Mouse (Mus musculus): Measurements from ENCODE around the gene Hivep2. TPM values are rescaled to one million over a fixed set of nuclear protein-coding genes. Genes with fewer than 3 reads are reported as not detected.

The Hivep2 gene
- polyA plus RNA-seq (2016; fragmentation: Nextera tagmentation; extraction: Ambion mirVana), result 2.5 and 2.9 TPM in 2 replicates

- Histone ChIP-seq H3K27me3 (peaks cover 44% of the 10 kb centered on the region), H3K4me2 (peak within 1 kb of the TSS; percentile 99), H3K4me3 (replicated peaks) (peak within 1 kb of the TSS; percentile 73), H3K9ac (replicated peaks) (peak within 1 kb of the TSS; percentile 75), H3K36me3 (no peaks in the 10 kb centered on the region), H3K4me1 (replicated peaks) (peaks cover 15% of the 10 kb centered on the region), H3K27ac (peak within 1 kb of the TSS; percentile 85), H3K9me3 (no peaks in the 10 kb centered on the region)
- under 1% methylated on average over 67 of the region's 67 CpGs for WGBS
- peak; percentile 33 for ATAC-seq (ENCODE audit: insufficient number of reproducible peaks, insufficient read depth, low FRiP score, low TSS enrichment, low read depth)
Measured at GRCm38 (mm10) chr10:13965974-13966829, at the start of gene Hivep2. Gene Hivep2, plus strand, starts transcription at chr10:13966075.

GRCm38 (mm10) chr10:13916645-13917342 is 49.1 kb upstream of the Hivep2 start:
- 66% methylated on average over 12 of the region's 12 CpGs for WGBS
- no peak overlapping the region for H3K4me3 ChIP-seq (replicated peaks)

DNA sequence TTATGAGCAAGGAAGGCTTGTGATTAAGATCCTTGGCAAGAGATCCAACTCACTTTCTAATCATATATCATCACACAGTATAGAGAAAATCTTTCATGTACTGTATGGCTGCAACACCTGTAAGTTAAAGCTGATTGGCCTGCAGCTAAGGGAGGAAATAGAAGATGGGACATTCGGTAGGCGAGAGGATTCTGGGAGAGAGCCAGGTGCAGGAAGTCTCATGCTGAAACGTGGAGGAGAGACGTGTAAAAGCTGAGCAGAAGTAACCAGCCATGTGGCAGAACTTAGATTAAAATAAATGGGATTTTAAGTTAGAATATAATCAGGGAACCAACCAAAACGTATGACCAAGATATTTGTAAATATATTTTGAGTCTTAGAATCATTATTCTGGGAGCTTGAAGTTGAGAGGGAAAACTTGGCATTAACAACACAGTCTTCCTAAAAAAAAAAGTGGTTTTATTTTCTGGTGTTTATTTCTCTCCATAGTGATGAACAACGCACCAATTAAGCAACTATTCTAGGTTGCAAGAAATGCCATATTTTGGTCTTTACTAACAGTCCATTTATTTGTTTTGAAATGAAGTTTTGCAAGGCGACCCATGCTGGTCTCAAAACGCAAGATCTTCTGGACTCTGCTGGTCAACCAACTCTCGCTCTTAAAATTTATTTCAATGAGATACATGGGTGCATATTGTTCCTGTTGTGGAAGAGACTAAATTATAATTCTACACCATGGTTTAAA is 44.1 kb upstream of the Hivep2 start:
- Histone ChIP-seq H3K9me3 (no peaks in the 10 kb centered on the region), H3K4me1 (replicated peaks) (0 out of 2 replicates have a peak, but pooled peaks cover 2% of the 10 kb centered on the region), H3K4me2 (no peak overlapping the region), H3K27ac (no peak overlapping the region), H3K27me3 (no peaks in the 10 kb centered on the region), H3K4me3 (replicated peaks) (no peak overlapping the region), H3K9ac (replicated peaks) (no peak overlapping the region), H3K36me3 (no peaks in the 10 kb centered on the region)
- ATAC-seq (ENCODE audit: insufficient number of reproducible peaks, insufficient read depth, low FRiP score, low TSS enrichment, low read depth), result no peak
- WGBS, result 86% methylated on average over 9 of the region's 9 CpGs

More at GRCm38 (mm10) chr10:13916645-13917342, 49.1 kb upstream of the Hivep2 start:
- no peak; the same call in 1 of the 2 replicates for ATAC-seq (ENCODE audit: insufficient number of reproducible peaks, insufficient read depth, low FRiP score, low TSS enrichment, low read depth)
- H3K36me3 ChIP-seq, result no peaks in the 10 kb centered on the region
- no peak overlapping the region for H3K27ac ChIP-seq
- no peaks in the 10 kb centered on the region for H3K27me3 ChIP-seq
- no peaks in the 10 kb centered on the region for H3K9me3 ChIP-seq
- H3K4me2 ChIP-seq, result no peak overlapping the region
- 0 out of 2 replicates have a peak, but pooled peaks cover 4% of the 10 kb centered on the region for H3K4me1 ChIP-seq (replicated peaks)
- no peak overlapping the region for H3K9ac ChIP-seq (replicated peaks)

DNA sequence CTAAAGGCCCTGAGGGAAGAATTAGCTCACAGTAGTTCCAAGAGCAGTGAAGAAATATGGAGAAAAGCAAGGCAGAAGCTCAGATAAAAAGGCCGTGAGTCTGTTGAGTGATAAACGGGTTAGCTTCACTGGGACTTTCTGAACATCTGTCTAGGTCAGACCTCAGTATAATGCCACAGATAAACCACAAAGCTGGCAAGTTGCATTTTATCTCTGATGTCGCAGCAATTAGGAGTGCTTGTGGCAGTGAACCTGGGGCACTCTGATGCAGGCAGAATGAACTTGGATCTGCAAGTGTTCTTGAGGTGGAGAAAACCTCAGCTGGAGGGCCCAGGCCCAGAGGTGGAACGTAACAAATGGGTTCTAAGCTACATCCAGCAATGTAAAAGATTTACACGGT is 36.6 kb upstream of the Hivep2 start:
- H3K4me1 ChIP-seq (replicated peaks), result no peaks in the 10 kb centered on the region
- WGBS, result 79% methylated on average over 5 of the region's 5 CpGs
- H3K4me2 ChIP-seq, result no peak overlapping the region
- H3K27me3 ChIP-seq, result 0 out of 2 replicates have a peak, but pooled peaks cover 4% of the 10 kb centered on the region
- no peak overlapping the region for H3K27ac ChIP-seq
- no peak overlapping the region for H3K9ac ChIP-seq (replicated peaks)
- no peak overlapping the region for H3K4me3 ChIP-seq (replicated peaks)
- ATAC-seq (ENCODE audit: insufficient number of reproducible peaks, insufficient read depth, low FRiP score, low TSS enrichment, low read depth), result no peak
- no peaks in the 10 kb centered on the region for H3K36me3 ChIP-seq
- H3K9me3 ChIP-seq, result no peaks in the 10 kb centered on the region

DNA sequence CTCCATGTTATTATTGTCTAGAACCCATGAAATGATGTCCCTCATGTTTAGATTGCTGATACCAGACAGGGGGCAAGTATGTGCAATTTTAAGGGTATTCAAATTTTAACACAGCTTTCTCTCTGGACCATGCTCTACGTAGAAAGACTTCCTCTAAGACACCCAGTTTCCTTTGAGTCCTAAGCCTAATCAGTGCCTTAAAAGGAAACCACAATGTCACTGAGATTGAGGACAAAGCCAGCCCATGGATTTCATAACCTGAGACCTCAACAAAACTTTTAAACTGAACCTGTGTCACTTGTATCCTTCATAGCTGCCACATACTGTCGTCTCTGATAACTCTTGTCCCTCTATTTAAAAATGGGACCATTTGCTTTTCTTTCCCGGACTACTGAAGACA is 33.7 kb upstream of the Hivep2 start:
- ATAC-seq (ENCODE audit: insufficient number of reproducible peaks, insufficient read depth, low FRiP score, low TSS enrichment, low read depth), result no peak
- Histone ChIP-seq H3K4me3 (replicated peaks) (no peak overlapping the region), H3K27ac (no peak overlapping the region), H3K36me3 (no peaks in the 10 kb centered on the region), H3K27me3 (0 out of 2 replicates have a peak, but pooled peaks cover 4% of the 10 kb centered on the region), H3K9me3 (no peaks in the 10 kb centered on the region), H3K4me1 (replicated peaks) (no peaks in the 10 kb centered on the region), H3K9ac (replicated peaks) (no peak overlapping the region), H3K4me2 (no peak overlapping the region)
- WGBS, result 85% methylated on average over 3 of the region's 3 CpGs

- ATAC-seq (ENCODE audit: insufficient number of reproducible peaks, insufficient read depth, low FRiP score, low TSS enrichment, low read depth), result no peak
- Histone ChIP-seq H3K27me3 (0 out of 2 replicates have a peak, but pooled peaks cover 4% of the 10 kb centered on the region), H3K9me3 (no peaks in the 10 kb centered on the region), H3K9ac (replicated peaks) (no peak overlapping the region), H3K4me1 (replicated peaks) (no peaks in the 10 kb centered on the region), H3K36me3 (no peaks in the 10 kb centered on the region), H3K4me2 (no peak overlapping the region), H3K4me3 (replicated peaks) (no peak overlapping the region), H3K27ac (no peak overlapping the region)
- 80% methylated on average over 7 of the region's 7 CpGs for WGBS
Measured at GRCm38 (mm10) chr10:13933320-13933719, 32.6 kb upstream of the Hivep2 start.

- Histone ChIP-seq H3K27me3 (no peaks in the 10 kb centered on the region), H3K9me3 (no peaks in the 10 kb centered on the region), H3K4me3 (replicated peaks) (no peak overlapping the region), H3K27ac (no peak overlapping the region), H3K36me3 (no peaks in the 10 kb centered on the region), H3K4me2 (no peak overlapping the region), H3K4me1 (replicated peaks) (no peaks in the 10 kb centered on the region), H3K9ac (replicated peaks) (no peak overlapping the region)
- ATAC-seq (ENCODE audit: insufficient number of reproducible peaks, insufficient read depth, low FRiP score, low TSS enrichment, low read depth), result no peak
- WGBS, result 84% methylated on average over 2 of the region's 2 CpGs
Measured at GRCm38 (mm10) chr10:13935646-13936045, 30.2 kb upstream of the Hivep2 start.

GRCm38 (mm10) chr10:13941406-13941805 is 24.5 kb upstream of the Hivep2 start:
- no peak overlapping the region for H3K27ac ChIP-seq
- no peaks in the 10 kb centered on the region for H3K27me3 ChIP-seq
- no peak for ATAC-seq (ENCODE audit: insufficient number of reproducible peaks, insufficient read depth, low FRiP score, low TSS enrichment, low read depth)
- WGBS, result 92% methylated on average over 2 of the region's 2 CpGs
- H3K4me2 ChIP-seq, result no peak overlapping the region
- no peak overlapping the region for H3K4me3 ChIP-seq (replicated peaks)
- no peaks in the 10 kb centered on the region for H3K9me3 ChIP-seq
- no peaks in the 10 kb centered on the region for H3K4me1 ChIP-seq (replicated peaks)
- H3K36me3 ChIP-seq, result no peaks in the 10 kb centered on the region
- H3K9ac ChIP-seq (replicated peaks), result no peak overlapping the region

DNA sequence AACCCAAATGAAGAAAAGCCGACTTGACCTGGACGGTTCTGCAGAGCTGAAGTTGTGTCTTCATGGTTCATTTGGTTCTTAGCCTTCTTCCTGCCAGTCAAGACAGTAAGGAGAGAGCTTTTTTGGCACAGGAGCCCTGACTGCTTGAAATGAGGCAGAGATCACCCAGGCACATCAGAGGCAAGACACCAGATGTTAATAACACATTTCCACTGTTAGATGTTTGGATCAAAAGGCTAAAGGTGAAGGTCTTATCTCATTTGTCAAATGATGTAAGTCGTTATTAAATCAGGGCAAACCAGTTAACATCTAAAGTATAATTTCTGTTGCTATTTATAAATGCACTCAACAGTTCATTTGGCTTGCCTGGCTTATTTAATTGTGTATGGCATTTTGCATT is 22.2 kb upstream of the Hivep2 start:
- Histone ChIP-seq H3K4me2 (no peak overlapping the region), H3K27me3 (no peaks in the 10 kb centered on the region), H3K27ac (no peak overlapping the region), H3K9me3 (no peaks in the 10 kb centered on the region), H3K4me1 (replicated peaks) (no peaks in the 10 kb centered on the region), H3K9ac (replicated peaks) (no peak overlapping the region), H3K4me3 (replicated peaks) (no peak overlapping the region), H3K36me3 (no peaks in the 10 kb centered on the region)
- WGBS, result 43% methylated on average over 3 of the region's 3 CpGs
- no peak for ATAC-seq (ENCODE audit: insufficient number of reproducible peaks, insufficient read depth, low FRiP score, low TSS enrichment, low read depth)

- ATAC-seq (ENCODE audit: insufficient number of reproducible peaks, insufficient read depth, low FRiP score, low TSS enrichment, low read depth), result no peak
- H3K9ac ChIP-seq (replicated peaks), result no peak overlapping the region
- H3K4me3 ChIP-seq (replicated peaks), result no peak overlapping the region
- no peak overlapping the region for H3K4me2 ChIP-seq
- 69% methylated on average over 7 of the region's 7 CpGs for WGBS
- H3K36me3 ChIP-seq, result no peaks in the 10 kb centered on the region
- no peaks in the 10 kb centered on the region for H3K27me3 ChIP-seq
- no peak overlapping the region for H3K27ac ChIP-seq
- no peaks in the 10 kb centered on the region for H3K4me1 ChIP-seq (replicated peaks)
- no peaks in the 10 kb centered on the region for H3K9me3 ChIP-seq
Measured at GRCm38 (mm10) chr10:13946498-13946897, 19.4 kb upstream of the Hivep2 start.

GRCm38 (mm10) chr10:13962965-13963364 is 2.9 kb upstream of the Hivep2 start:
- Histone ChIP-seq H3K27me3 (peaks cover 39% of the 10 kb centered on the region), H3K9ac (replicated peaks) (no peak overlapping the region), H3K4me2 (no peak overlapping the region), H3K4me1 (replicated peaks) (peaks cover 12% of the 10 kb centered on the region), H3K27ac (no peak overlapping the region), H3K36me3 (no peaks in the 10 kb centered on the region), H3K4me3 (replicated peaks) (no peak overlapping the region), H3K9me3 (no peaks in the 10 kb centered on the region)
- no peak for ATAC-seq (ENCODE audit: insufficient number of reproducible peaks, insufficient read depth, low FRiP score, low TSS enrichment, low read depth)
- 73% methylated on average over 2 of the region's 2 CpGs for WGBS

Measured in limb, embryonic 12.5 days (tissue).